Mouse (Mus musculus) neural tube, embryonic 12.5 days (tissue): ENCODE measurements around the gene Mid1. TPM values are rescaled to one million over a fixed set of nuclear protein-coding genes. Genes with fewer than 3 reads are reported as not detected.

ENCODE experiments used
- ATAC-seq: fragments of 200-750 bp; cut with Nextera tagmentation; 2 replicates; pipeline ENCODE4 v1.8.0; 2017; ENCODE audit warnings: low read depth, mild to moderate bottlenecking, moderate TSS enrichment, moderate library complexity; ENCODE audit not compliant: low FRiP score
- H3K27ac ChIP-seq: fragments of 300-500 bp; sonication (generic); 2 replicates; pipeline ENCODE4 v1.5.1; 2016
- H3K27me3 ChIP-seq: fragments of 300-500 bp; sonication (generic); replicated peaks from 2 replicates; pipeline ENCODE4 v1.6.1; 2016; ENCODE audit warnings: mild to moderate bottlenecking
- H3K36me3 ChIP-seq: fragments of 300-500 bp; sonication (generic); 2 replicates; pipeline ENCODE4 v1.6.1; 2016; ENCODE audit warnings: mild to moderate bottlenecking
- H3K4me1 ChIP-seq: fragments of 300-500 bp; sonication (generic); 2 replicates; pipeline ENCODE4 v1.6.1; 2016
- H3K4me2 ChIP-seq: fragments of 300-500 bp; sonication (generic); replicated peaks from 2 replicates; pipeline ENCODE4 v1.6.1; 2016; ENCODE audit warnings: mild to moderate bottlenecking
- H3K4me3 ChIP-seq: fragments of 300-500 bp; sonication (generic); 2 replicates; pipeline ENCODE4 v1.5.1; 2016
- H3K9ac ChIP-seq: fragments of 300-500 bp; sonication (generic); 2 replicates; pipeline ENCODE4 v1.6.1; 2016; ENCODE audit warnings: mild to moderate bottlenecking
- H3K9me3 ChIP-seq: fragments of 300-500 bp; sonication (generic); 2 replicates; pipeline ENCODE4 v1.6.1; 2016; ENCODE audit warnings: mild to moderate bottlenecking
- WGBS: fragments of 180-500 bp; shearing (Covaris S2); methylation state at CpG from one replicate; pipeline ENCODE4 v1.1.7; 2016; 5-methylcytosine and 5-hydroxymethylcytosine counted together
- polyA plus RNA-seq: library from polyadenylated mRNA; unstranded; fragments of >200 nt; fragmentation: Nextera tagmentation; extraction: Ambion mirVana; gene quantifications from 2 replicates; pipeline ENCODE4 v1.2.1, GENCODE M21; 2016

The Mid1 gene
- polyA plus RNA-seq, 1 experiment from 2014 or later: 6.4 TPM

- no peaks in the 10 kb centered on the region for H3K36me3 ChIP-seq
- H3K4me2 ChIP-seq: no peak overlapping the region
- no peaks in the 10 kb centered on the region; the same call in none of the 2 replicates for H3K27me3 ChIP-seq
- H3K4me3 ChIP-seq: no peak overlapping the region
- WGBS: 75% methylated on average over 5 of the region's 5 CpGs
- H3K27ac ChIP-seq: no peak overlapping the region
- ATAC-seq: no peak
- no peak overlapping the region for H3K9ac ChIP-seq
- H3K4me1 ChIP-seq: no peaks in the 10 kb centered on the region
- no peaks in the 10 kb centered on the region for H3K9me3 ChIP-seq
Measured at GRCm38 (mm10) chrX:169868223-169868622, 183.2 kb downstream of the Mid1 start.

GRCm38 (mm10) chrX:169874475-169874874 is 189.5 kb downstream of the Mid1 start:
- Histone ChIP-seq H3K4me2 (no peak overlapping the region), H3K4me1 (0 out of 2 replicates have a peak, but pooled peaks cover 3% of the 10 kb centered on the region), H3K9ac (no peak overlapping the region), H3K27ac (no peak overlapping the region), H3K27me3 (peaks cover 3% of the 10 kb centered on the region), H3K4me3 (no peak overlapping the region), H3K36me3 (no peaks in the 10 kb centered on the region), H3K9me3 (no peaks in the 10 kb centered on the region)
- WGBS: 97% methylated on average over 1 of the region's 1 CpGs
- ATAC-seq: no peak

- H3K4me2 ChIP-seq: peak overlapping the region; percentile 64
- peak overlapping the region; percentile 54 for H3K9ac ChIP-seq
- no peak overlapping the region for H3K27ac ChIP-seq
- no peaks in the 10 kb centered on the region for H3K9me3 ChIP-seq
- 15% methylated on average over 36 of the region's 36 CpGs for WGBS
- peak overlapping the region; percentile 49 for H3K4me3 ChIP-seq
- 0 out of 2 replicates have a peak, but pooled peaks cover 9% of the 10 kb centered on the region for H3K4me1 ChIP-seq
- ATAC-seq: peak; percentile 76
- H3K36me3 ChIP-seq: no peaks in the 10 kb centered on the region
- peaks cover 10% of the 10 kb centered on the region; the same call in 1 of the 2 replicates for H3K27me3 ChIP-seq
Measured at GRCm38 (mm10) chrX:169879481-169880362, 194.7 kb downstream of the Mid1 start.

- Histone ChIP-seq H3K4me3 (peak overlapping the region; percentile 49), H3K9ac (peak overlapping the region; percentile 54), H3K36me3 (no peaks in the 10 kb centered on the region), H3K4me1 (0 out of 2 replicates have a peak, but pooled peaks cover 9% of the 10 kb centered on the region), H3K9me3 (no peaks in the 10 kb centered on the region), H3K4me2 (peak overlapping the region; percentile 64), H3K27ac (no peak overlapping the region), H3K27me3 (peaks cover 10% of the 10 kb centered on the region; the same call in 1 of the 2 replicates)
- peak; percentile 23; the same call in 1 of the 2 replicates for ATAC-seq
- 17% methylated on average over 13 of the region's 13 CpGs for WGBS
Measured at GRCm38 (mm10) chrX:169880363-169880711, 195.3 kb downstream of the Mid1 start.

- H3K36me3 ChIP-seq: no peaks in the 10 kb centered on the region
- WGBS: 21% methylated on average over 10 of the region's 10 CpGs
- 0 out of 2 replicates have a peak, but pooled peaks cover 9% of the 10 kb centered on the region for H3K4me1 ChIP-seq
- peaks cover 10% of the 10 kb centered on the region; the same call in 1 of the 2 replicates for H3K27me3 ChIP-seq
- peak overlapping the region; percentile 64 for H3K4me2 ChIP-seq
- H3K4me3 ChIP-seq: peak overlapping the region; percentile 49
- H3K9ac ChIP-seq: 0 out of 2 replicates have a peak overlapping the region, but pooled peaks have one; percentile 29
- ATAC-seq: peak; percentile 19; the same call in 1 of the 2 replicates
- no peak overlapping the region for H3K27ac ChIP-seq
- no peaks in the 10 kb centered on the region for H3K9me3 ChIP-seq
Measured at GRCm38 (mm10) chrX:169880826-169881225, 195.8 kb downstream of the Mid1 start.

GRCm38 (mm10) chrX:169881253-169882219 is 196.5 kb downstream of the Mid1 start:
- Histone ChIP-seq H3K36me3 (no peaks in the 10 kb centered on the region), H3K4me1 (0 out of 2 replicates have a peak, but pooled peaks cover 9% of the 10 kb centered on the region), H3K4me3 (peak overlapping the region; percentile 49), H3K9me3 (no peaks in the 10 kb centered on the region), H3K27ac (no peak overlapping the region), H3K9ac (no peak overlapping the region), H3K4me2 (peak overlapping the region; percentile 64), H3K27me3 (peaks cover 10% of the 10 kb centered on the region; the same call in 1 of the 2 replicates)
- 28% methylated on average over 10 of the region's 10 CpGs for WGBS
- no peak for ATAC-seq

GRCm38 (mm10) chrX:169882220-169882609 is 197.2 kb downstream of the Mid1 start:
- Histone ChIP-seq H3K4me3 (no peak overlapping the region), H3K4me2 (no peak overlapping the region), H3K4me1 (0 out of 2 replicates have a peak, but pooled peaks cover 9% of the 10 kb centered on the region), H3K36me3 (no peaks in the 10 kb centered on the region), H3K9me3 (no peaks in the 10 kb centered on the region), H3K27ac (no peak overlapping the region), H3K9ac (no peak overlapping the region), H3K27me3 (peaks cover 10% of the 10 kb centered on the region; the same call in 1 of the 2 replicates)
- WGBS: 86% methylated on average over 1 of the region's 1 CpGs
- ATAC-seq: no peak

GRCm38 (mm10) chrX:169883536-169884272 is 198.7 kb downstream of the Mid1 start:
- WGBS: 55% methylated on average over 8 of the region's 8 CpGs
- no peak overlapping the region for H3K4me2 ChIP-seq
- H3K36me3 ChIP-seq: no peaks in the 10 kb centered on the region
- H3K27ac ChIP-seq: no peak overlapping the region
- no peak overlapping the region for H3K4me3 ChIP-seq
- ATAC-seq: no peak
- H3K4me1 ChIP-seq: 0 out of 2 replicates have a peak, but pooled peaks cover 9% of the 10 kb centered on the region
- H3K9me3 ChIP-seq: no peaks in the 10 kb centered on the region
- peaks cover 10% of the 10 kb centered on the region; the same call in 1 of the 2 replicates for H3K27me3 ChIP-seq
- no peak overlapping the region for H3K9ac ChIP-seq

- no peaks in the 10 kb centered on the region for H3K36me3 ChIP-seq
- H3K9ac ChIP-seq: no peak overlapping the region
- H3K4me2 ChIP-seq: no peak overlapping the region
- H3K4me1 ChIP-seq: no peaks in the 10 kb centered on the region
- ATAC-seq: no peak
- H3K4me3 ChIP-seq: no peak overlapping the region
- no peaks in the 10 kb centered on the region for H3K9me3 ChIP-seq
- H3K27ac ChIP-seq: no peak overlapping the region
- no peaks in the 10 kb centered on the region for H3K27me3 ChIP-seq
- 50% methylated on average over 4 of the region's 4 CpGs for WGBS
Measured at GRCm38 (mm10) chrX:169890541-169890940, 205.5 kb downstream of the Mid1 start.

- no peaks in the 10 kb centered on the region for H3K36me3 ChIP-seq
- no peak for ATAC-seq
- H3K9me3 ChIP-seq: no peaks in the 10 kb centered on the region
- H3K27me3 ChIP-seq: no peaks in the 10 kb centered on the region
- no peak overlapping the region for H3K27ac ChIP-seq
- no peaks in the 10 kb centered on the region for H3K4me1 ChIP-seq
- H3K9ac ChIP-seq: no peak overlapping the region
- no peak overlapping the region for H3K4me2 ChIP-seq
- no peak overlapping the region for H3K4me3 ChIP-seq
Measured at GRCm38 (mm10) chrX:169892100-169892499, 207.1 kb downstream of the Mid1 start.

- H3K4me1 ChIP-seq: no peaks in the 10 kb centered on the region
- WGBS: 80% methylated on average over 2 of the region's 2 CpGs
- no peaks in the 10 kb centered on the region for H3K9me3 ChIP-seq
- no peaks in the 10 kb centered on the region for H3K27me3 ChIP-seq
- no peak overlapping the region for H3K4me3 ChIP-seq
- ATAC-seq: no peak
- no peaks in the 10 kb centered on the region for H3K36me3 ChIP-seq
- no peak overlapping the region for H3K9ac ChIP-seq
- H3K4me2 ChIP-seq: no peak overlapping the region
- no peak overlapping the region for H3K27ac ChIP-seq
Measured at GRCm38 (mm10) chrX:169892631-169893030, 207.6 kb downstream of the Mid1 start.
